Mouse (Mus musculus): ENCODE measurements around the gene Ppif.

Gene Ppif

GRCm38 (mm10) chr14:25694569-25694897 is 579 bp downstream of the Ppif start:
- 4% methylated on average over 10 of the region's 10 CpGs for WGBS

DNA sequence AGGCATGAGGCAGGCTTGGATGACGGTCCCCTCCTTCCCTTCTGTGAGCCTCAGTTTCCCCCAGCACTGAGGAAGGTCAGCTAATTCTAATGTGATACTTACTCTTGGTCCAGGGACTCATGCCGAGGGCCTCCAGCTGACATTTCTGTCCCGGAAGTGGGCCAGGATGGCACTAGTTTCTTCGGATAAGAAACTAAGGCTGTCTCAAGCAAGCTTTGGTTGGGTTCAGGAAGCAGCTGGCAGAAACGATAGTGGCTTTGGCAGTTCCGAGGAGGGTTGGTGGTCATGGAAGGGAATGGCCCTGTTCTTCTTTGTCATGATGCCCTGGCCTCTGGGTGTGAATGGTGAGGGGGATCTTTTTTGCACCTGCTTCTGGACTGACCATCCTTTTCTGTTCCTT is 1.1 kb downstream of the Ppif start:
- 42% methylated on average over 6 of the region's 6 CpGs for WGBS

GRCm38 (mm10) chr14:25696356-25696755 is 2.4 kb downstream of the Ppif start:
- 67% methylated on average over 2 of the region's 2 CpGs for WGBS

DNA sequence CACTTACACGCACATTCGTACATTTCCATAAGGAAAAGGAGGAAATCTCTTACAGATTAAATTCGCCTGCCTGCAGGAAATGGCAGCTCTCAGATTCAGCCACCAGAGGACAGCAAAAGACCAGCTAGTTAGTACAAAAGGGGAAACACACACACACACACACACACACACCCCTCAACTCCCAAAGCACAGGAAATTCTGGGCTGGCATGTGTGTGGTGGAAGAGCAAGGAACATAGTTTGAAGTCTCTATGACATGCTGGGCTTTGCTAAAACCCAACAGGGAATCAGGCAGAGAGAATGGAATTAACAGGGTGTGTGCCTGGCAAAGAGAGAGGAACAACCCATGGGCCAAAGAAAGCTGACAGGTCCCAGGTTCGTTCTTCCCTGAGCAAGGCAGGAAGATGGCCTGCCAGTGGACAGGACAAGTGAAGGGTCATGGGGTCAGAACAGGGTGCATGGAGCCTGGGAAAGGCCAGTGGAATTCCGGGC is 13.8 kb downstream of the Ppif start:
- 47% methylated on average over 5 of the region's 5 CpGs for WGBS

DNA sequence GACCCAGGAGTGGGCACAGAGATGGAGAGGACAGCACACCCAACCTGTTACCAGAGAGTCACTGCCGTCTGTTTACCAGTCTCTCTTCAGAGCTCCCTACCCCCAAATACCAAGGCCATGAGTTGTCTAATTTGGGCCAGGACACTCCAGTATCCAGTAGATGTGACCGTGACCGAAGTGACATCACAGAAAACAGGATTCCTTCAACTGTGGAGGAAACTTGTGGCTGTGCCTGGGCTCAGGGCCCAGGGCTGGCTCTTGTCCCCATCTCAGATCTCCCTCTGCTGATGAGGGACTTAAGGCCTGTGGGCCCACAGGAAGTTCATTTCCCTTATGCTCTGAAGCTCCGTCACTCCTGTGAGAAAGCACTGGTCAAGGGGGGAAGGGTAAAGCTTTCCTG is 14.5 kb downstream of the Ppif start:
- 55% methylated on average over 4 of the region's 4 CpGs for WGBS

DNA sequence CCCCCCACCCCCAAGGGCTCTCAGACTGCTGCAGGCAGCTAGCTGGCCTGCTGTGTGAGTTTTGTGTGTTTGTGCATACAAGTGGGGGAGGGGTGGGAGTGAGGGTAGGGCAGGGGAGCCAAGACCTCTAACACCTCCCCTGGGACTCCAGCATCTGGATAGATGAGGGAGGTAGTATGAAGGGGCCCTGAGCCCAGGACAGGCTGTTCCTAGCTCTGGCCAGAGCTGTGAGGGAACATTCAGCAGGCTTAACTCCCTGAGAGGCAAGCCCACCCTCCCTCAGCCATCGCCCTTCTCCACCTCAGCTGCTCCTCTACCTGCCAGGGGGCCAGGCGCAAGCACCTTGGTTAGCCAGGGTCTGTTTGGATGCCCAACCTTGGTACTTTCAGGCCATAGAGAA is 15.0 kb downstream of the Ppif start:
- WGBS, result 95% methylated on average over 2 of the region's 2 CpGs

DNA sequence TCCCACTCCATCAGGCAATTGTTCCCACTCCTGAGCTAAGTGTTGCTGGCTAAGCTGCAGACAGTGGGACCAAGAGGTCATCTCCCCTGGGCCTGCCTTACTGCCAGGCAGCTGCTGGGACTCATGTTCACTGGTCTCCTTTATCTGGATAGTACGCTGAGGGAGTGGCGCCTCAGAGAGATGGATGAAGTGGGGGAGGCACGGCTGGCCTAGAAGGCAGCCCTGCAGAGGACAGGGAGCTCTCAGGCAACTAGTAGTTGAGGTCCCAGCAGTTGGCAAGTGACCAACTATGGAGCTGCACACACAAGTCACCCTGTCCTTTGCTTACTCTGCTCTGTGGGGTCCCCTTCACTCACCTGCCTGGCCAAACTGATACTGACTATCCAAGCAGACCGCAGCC is 16.1 kb downstream of the Ppif start:
- 86% methylated on average over 4 of the region's 4 CpGs for WGBS

GRCm38 (mm10) chr14:25710681-25711080 is 16.7 kb downstream of the Ppif start:
- 81% methylated on average over 4 of the region's 4 CpGs for WGBS

- WGBS, result 72% methylated on average over 7 of the region's 7 CpGs
Observed at GRCm38 (mm10) chr14:25711177-25711576, 17.2 kb downstream of the Ppif start.

- 82% methylated on average over 8 of the region's 8 CpGs for WGBS
Observed at GRCm38 (mm10) chr14:25711602-25712001, 17.6 kb downstream of the Ppif start.

DNA sequence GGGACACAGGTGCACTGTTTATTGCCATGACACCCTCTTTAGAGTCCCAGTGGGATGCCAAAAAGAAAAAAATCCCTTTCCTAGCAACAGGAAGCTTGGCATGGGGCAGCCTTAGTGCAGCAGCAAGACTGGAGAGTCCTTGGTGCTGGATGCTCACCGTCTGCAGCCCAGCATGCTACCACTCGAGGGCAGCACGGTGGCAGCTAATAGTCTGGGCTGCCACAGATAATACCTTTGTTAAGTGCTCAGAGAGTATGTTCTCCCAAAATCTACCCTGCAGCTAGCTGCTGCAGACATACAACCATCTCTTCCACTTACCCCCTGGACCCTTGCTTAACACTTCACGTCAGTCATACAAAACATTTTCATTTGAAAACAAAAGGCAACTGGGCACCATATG is 19.5 kb downstream of the Ppif start:
- WGBS, result 32% methylated on average over 4 of the region's 4 CpGs

GRCm38 (mm10) chr14:25716528-25716927 is 22.6 kb downstream of the Ppif start:
- WGBS, result 81% methylated on average over 1 of the region's 1 CpGs

DNA sequence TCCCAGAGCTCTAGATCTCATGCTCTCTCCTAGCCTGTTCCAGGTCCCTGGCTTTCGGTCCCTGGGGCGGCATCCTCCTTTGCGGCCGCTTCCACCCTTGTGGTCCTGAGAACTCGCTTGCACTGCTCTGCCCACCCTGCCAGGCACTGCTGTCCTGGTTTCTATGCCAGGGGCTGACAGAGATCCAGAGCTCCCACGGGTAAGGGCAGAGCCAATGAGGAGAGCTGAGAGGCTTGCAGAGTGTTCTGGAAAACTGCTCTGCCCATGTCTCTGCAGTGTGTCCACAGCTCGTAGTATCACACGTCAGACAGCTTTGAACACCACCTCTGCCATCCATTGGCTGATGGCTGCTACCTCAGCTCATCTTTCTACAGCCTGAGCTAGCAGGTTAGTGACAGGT is 23.8 kb downstream of the Ppif start:
- WGBS, result 62% methylated on average over 8 of the region's 8 CpGs

- WGBS, result 19% methylated on average over 2 of the region's 2 CpGs
Observed at GRCm38 (mm10) chr14:25718471-25718870, 24.5 kb downstream of the Ppif start.

DNA sequence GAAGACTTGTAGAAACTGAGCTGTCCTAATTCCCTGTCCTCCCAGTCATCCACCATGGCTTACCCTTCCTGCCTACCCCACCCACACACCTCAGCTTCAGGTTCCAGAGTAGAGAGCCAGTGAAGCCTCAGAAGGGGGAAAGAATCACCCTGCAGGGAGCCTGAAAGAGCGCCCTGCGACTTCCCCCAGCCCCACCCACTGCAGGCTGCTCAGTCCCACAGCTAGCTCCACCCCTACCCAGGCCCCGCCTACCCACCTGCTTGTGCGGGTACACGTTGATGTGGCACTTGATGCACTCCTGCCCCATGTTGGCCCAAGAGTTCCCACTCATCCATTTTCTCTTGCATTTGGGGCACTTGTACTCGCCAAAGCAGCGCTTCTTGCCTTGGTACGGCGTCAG is 25.4 kb downstream of the Ppif start:
- WGBS, result 76% methylated on average over 9 of the region's 9 CpGs

DNA sequence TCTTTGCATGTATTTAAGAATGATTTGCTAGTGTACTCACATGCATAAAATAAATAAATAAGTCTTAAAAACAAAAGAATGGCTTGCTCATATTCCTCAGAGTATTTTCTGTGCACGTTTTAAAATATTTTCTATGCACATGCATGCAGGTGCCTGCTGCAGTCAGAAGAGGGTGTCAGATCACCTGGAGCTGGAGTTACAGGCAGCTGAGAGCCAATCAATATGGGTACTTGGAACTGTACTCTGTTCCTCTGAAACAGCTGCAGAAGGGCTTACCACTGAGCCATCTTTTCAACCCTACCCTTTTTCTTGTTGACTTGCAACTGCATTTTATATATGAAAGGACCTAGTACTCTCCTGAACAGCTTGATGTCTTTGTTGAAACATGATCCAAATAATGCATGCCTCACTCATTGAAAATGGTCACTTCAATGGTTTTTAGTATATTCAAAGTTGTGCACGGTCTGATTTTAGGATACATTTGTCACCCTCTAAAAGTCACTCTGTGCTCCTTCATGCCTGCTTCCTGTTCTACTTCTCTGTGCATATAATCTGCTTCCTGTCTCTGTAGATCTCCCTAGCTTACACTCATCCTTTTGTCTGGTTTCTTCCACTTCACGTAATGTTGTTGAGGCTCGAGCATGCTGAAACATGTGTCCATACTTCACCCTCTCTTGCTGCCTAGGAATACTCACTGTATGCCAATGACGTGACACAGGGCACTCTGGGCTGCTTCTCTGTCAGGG is 27.2 kb downstream of the Ppif start:
- WGBS, result 90% methylated on average over 5 of the region's 5 CpGs

DNA sequence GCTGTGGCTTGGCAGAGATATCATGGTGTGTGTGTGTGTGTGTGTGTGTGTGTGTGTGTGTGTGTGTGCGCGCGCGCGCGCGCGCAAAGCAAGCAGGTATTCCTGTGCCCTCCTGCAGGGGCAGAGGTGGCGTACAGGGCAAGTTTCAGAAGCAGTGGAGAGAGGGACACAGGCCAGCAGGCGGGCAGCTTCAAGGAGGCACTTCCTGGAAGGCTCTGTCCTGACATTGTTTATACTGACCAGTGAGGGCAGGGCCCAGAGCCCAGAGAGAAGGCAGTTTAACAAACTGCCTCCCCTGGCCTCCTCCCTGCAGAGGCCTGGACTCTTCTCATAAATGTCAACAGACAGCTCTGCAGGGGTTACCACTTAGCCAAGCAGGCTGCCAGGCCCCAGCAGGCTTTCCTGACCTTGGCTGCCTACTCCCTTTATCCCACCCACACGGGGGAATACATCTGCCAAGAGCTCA is 31.1 kb downstream of the Ppif start:
- 67% methylated on average over 11 of the region's 11 CpGs for WGBS

- WGBS, result 48% methylated on average over 4 of the region's 4 CpGs
Observed at GRCm38 (mm10) chr14:25725690-25726089, 31.7 kb downstream of the Ppif start.

- 64% methylated on average over 20 of the region's 20 CpGs for WGBS
Observed at GRCm38 (mm10) chr14:25726226-25727148, 32.5 kb downstream of the Ppif start.

DNA sequence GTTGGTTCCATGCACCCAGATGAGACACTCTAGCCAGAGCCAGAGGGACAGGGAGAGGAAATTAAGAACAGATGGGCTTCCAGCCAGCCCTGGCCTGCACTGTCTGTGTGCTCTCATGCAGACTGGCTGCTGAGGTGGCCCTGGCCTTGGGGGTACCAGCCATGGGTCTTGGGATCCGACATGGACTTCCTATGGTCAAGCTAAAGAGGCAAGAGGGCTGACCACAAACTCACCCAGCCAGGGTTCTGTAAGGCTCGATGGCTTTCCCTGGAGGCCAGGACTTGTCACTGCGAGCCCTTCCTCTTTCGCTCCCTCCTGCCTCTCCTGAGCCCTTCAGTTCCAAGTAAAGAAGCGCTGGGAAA is 33.2 kb downstream of the Ppif start:
- WGBS, result 82% methylated on average over 5 of the region's 5 CpGs

- WGBS, result 53% methylated on average over 17 of the region's 17 CpGs
Observed at GRCm38 (mm10) chr14:25734736-25735716, 41.1 kb downstream of the Ppif start.

- 70% methylated on average over 3 of the region's 3 CpGs for WGBS
Observed at GRCm38 (mm10) chr14:25736140-25736539, 42.2 kb downstream of the Ppif start.
